In genomic region chr13:44157236-44157635, GRCm38 (mm10) we compare ENCODE assay signal across 31 mouse cellular contexts.
"Had no signal": no experiment of that assay in that cellular context is flagged by ENCODE, and none has a peak within 500 bp of the region (broad histone marks: within the 10 kb centered on the region; RNA-seq: fewer than 3 reads in every experiment).

No protein-coding gene starts in this region.

- H3K9ac ChIP-seq: limb, embryonic 12.5 days; limb, embryonic 13.5 days; limb, embryonic 15.5 days; liver, embryonic 12.5 days; liver, embryonic 13.5 days; liver, embryonic 14.5 days; liver, embryonic 15.5 days; liver, postnatal 0 days; lung, embryonic 14.5 days; lung, embryonic 15.5 days; midbrain, embryonic 12.5 days; midbrain, embryonic 13.5 days; neural tube, embryonic 12.5 days had no signal

- H3K27me3 ChIP-seq: limb, embryonic 12.5 days; limb, embryonic 13.5 days; limb, embryonic 15.5 days; liver, embryonic 12.5 days; liver, embryonic 13.5 days; liver, embryonic 15.5 days; lung, embryonic 15.5 days; midbrain, embryonic 13.5 days; neural tube, embryonic 12.5 days had no signal

- H3K4me3 ChIP-seq: left cerebral cortex, adult 2 months; limb, embryonic 10.5 days; limb, embryonic 12.5 days; limb, embryonic 13.5 days; limb, embryonic 15.5 days; liver, embryonic 12.5 days; liver, embryonic 13.5 days; liver, embryonic 15.5 days; lung, embryonic 15.5 days; megakaryocyte, embryonic 14.5 days; midbrain, embryonic 10.5 days; midbrain, embryonic 12.5 days; midbrain, embryonic 13.5 days; myocyte; neural tube, embryonic 12.5 days had no signal

- DNase-seq: left cerebral cortex, postnatal 4 days; liver; liver, embryonic 13.5 days; liver, postnatal 0 days; lung, adult 18-20 months; lung, adult 2 months; lung, embryonic 14.5 days; lung, postnatal 10 days; lung, postnatal 14 days; lung, postnatal 36 days; lung, postnatal 4 days; midbrain, embryonic 14.5 days had no signal

- H3K27ac ChIP-seq: left cerebral cortex, adult 2 months; limb, embryonic 10.5 days; limb, embryonic 12.5 days; limb, embryonic 13.5 days; limb, embryonic 15.5 days; liver, embryonic 12.5 days; liver, embryonic 13.5 days; liver, embryonic 14.5 days; liver, embryonic 15.5 days; lung, embryonic 15.5 days; macrophage; midbrain, embryonic 10.5 days; midbrain, embryonic 12.5 days; midbrain, embryonic 13.5 days; neural tube, embryonic 12.5 days had no signal

- H3K4me1 ChIP-seq: limb, embryonic 15.5 days; liver, embryonic 13.5 days; liver, embryonic 15.5 days; midbrain, embryonic 10.5 days; midbrain, embryonic 12.5 days; midbrain, embryonic 13.5 days had no signal

- H3K4me2 ChIP-seq: limb, embryonic 12.5 days; limb, embryonic 13.5 days; limb, embryonic 15.5 days; liver, embryonic 11.5 days; liver, embryonic 12.5 days; liver, embryonic 13.5 days; liver, embryonic 15.5 days; lung, embryonic 14.5 days; lung, embryonic 15.5 days; midbrain, embryonic 12.5 days; midbrain, embryonic 13.5 days; neural tube, embryonic 12.5 days had no signal

- H3K9me3 ChIP-seq: limb, embryonic 10.5 days; limb, embryonic 15.5 days; liver, embryonic 15.5 days; lung, embryonic 15.5 days; midbrain, embryonic 12.5 days; neural tube, embryonic 12.5 days had no signal

- H3K36me3 ChIP-seq: limb, embryonic 10.5 days; limb, embryonic 12.5 days; limb, embryonic 13.5 days; limb, embryonic 15.5 days; liver, embryonic 12.5 days; liver, embryonic 13.5 days; liver, embryonic 15.5 days; lung, embryonic 15.5 days; midbrain, embryonic 10.5 days; midbrain, embryonic 12.5 days; midbrain, embryonic 13.5 days; neural tube, embryonic 12.5 days had no signal

- ATAC-seq: liver, embryonic 12.5 days; liver, postnatal 0 days; lung, postnatal 0 days; midbrain, embryonic 13.5 days; midbrain, embryonic 16.5 days had no signal
